Mouse (Mus musculus) myocyte (in vitro differentiated cells): ENCODE data around the gene Svbp.

Source experiments
- CEBPB ChIP-seq: IDR thresholded peaks from 2 replicates; pipeline ENCODE4 v1.6.1; 2011; ENCODE audit warnings: mild to moderate bottlenecking, moderate library complexity; ENCODE audit not compliant: poor library complexity, insufficient read depth, severe bottlenecking
- POLR2A ChIP-seq: IDR thresholded peaks from one replicate; pipeline ENCODE4 v1.6.1; 2011; ENCODE audit warnings: low read depth, mild to moderate bottlenecking, control low read depth, moderate library complexity; ENCODE audit not compliant: insufficient read length

- TF ChIP-seq POLR2A (no peak), CEBPB (no peak)
These were observed 50.5 kb downstream of the Svbp start for GRCm38 (mm10) chr4:119245556-119245955.
